Mouse (Mus musculus) midbrain, embryonic 16.5 days (tissue): ENCODE results near the gene Cltb. TPM values are rescaled to one million over a fixed set of nuclear protein-coding genes. Genes with fewer than 3 reads are reported as not detected.
A peak's percentile ranks its signal among the peaks of the same experiment; 100 is the strongest.

ENCODE experiments used
- ATAC-seq: fragments of 200-750 bp; cut with Nextera tagmentation; 2 replicates; pipeline ENCODE4 v1.8.0; 2017; ENCODE audit warnings: moderate TSS enrichment
- H3K27ac ChIP-seq: fragments of 300-500 bp; sonication (generic); 2 replicates; pipeline ENCODE4 v1.5.1; 2014; ENCODE audit warnings: mild to moderate bottlenecking, low read length, mixed read lengths
- H3K27me3 ChIP-seq: fragments of 300-500 bp; sonication (generic); 2 replicates; pipeline ENCODE4 v1.6.1; 2014; ENCODE audit warnings: low read depth, low read length, mixed read lengths; ENCODE audit not compliant: control insufficient read depth, insufficient read depth
- H3K36me3 ChIP-seq: fragments of 300-500 bp; sonication (generic); 2 replicates; pipeline ENCODE4 v1.6.1; 2014; ENCODE audit warnings: mild to moderate bottlenecking, low read length, moderate library complexity, mixed read lengths; ENCODE audit not compliant: control insufficient read depth, insufficient read depth
- H3K4me1 ChIP-seq: fragments of 300-500 bp; sonication (generic); 2 replicates; pipeline ENCODE4 v1.6.1; 2014; ENCODE audit warnings: mild to moderate bottlenecking, low read length, mixed read lengths; ENCODE audit not compliant: control insufficient read depth, insufficient read depth
- H3K4me2 ChIP-seq: fragments of 300-500 bp; sonication (generic); 2 replicates; pipeline ENCODE4 v1.6.1; 2014; ENCODE audit warnings: mild to moderate bottlenecking, low read length, mixed read lengths
- H3K4me3 ChIP-seq: fragments of 300-500 bp; sonication (generic); 2 replicates; pipeline ENCODE4 v1.5.1; 2014; ENCODE audit warnings: low read depth, mild to moderate bottlenecking, low read length, moderate library complexity, mixed read lengths
- H3K9ac ChIP-seq: fragments of 300-500 bp; sonication (generic); 2 replicates; pipeline ENCODE4 v1.6.1; 2014; ENCODE audit warnings: low read depth, low read length, mixed read lengths
- H3K9me3 ChIP-seq: fragments of 300-500 bp; sonication (generic); replicated peaks from 2 replicates; pipeline ENCODE4 v1.6.1; 2014; ENCODE audit warnings: mild to moderate bottlenecking, low read length, mixed read lengths; ENCODE audit not compliant: control insufficient read depth, poor library complexity, severe bottlenecking
- WGBS: fragments of 180-500 bp; shearing (Covaris S2); extraction: QIAGEN DNeasy Blood & Tissue Kit; methylation state at CpG from one replicate; pipeline ENCODE4 v1.1.7; 2014; 5-methylcytosine and 5-hydroxymethylcytosine counted together
- polyA plus RNA-seq: library from polyadenylated mRNA; unstranded; fragments of >200 nt; fragmentation: Nextera tagmentation; extraction: Ambion mirVana; gene quantifications from 2 replicates; pipeline ENCODE4 v1.2.1, GENCODE M21; 2015

Gene Cltb
- polyA plus RNA-seq, 1 experiment from 2014 or later = 232 TPM

- H3K36me3 ChIP-seq = peaks cover 13% of the 10 kb centered on the region
- no peak overlapping the region for H3K4me2 ChIP-seq
- no peak overlapping the region for H3K27ac ChIP-seq
- no peak for ATAC-seq
- peaks cover 8% of the 10 kb centered on the region for H3K4me1 ChIP-seq
- no peaks in the 10 kb centered on the region; the same call in 1 of the 2 replicates for H3K27me3 ChIP-seq
- H3K9ac ChIP-seq = no peak overlapping the region
- no peak overlapping the region for H3K4me3 ChIP-seq
- 23% methylated on average over 4 of the region's 4 CpGs for WGBS
- no peaks in the 10 kb centered on the region for H3K9me3 ChIP-seq
Measured at GRCm38 (mm10) chr13:54604221-54604620, 6.9 kb downstream of the Cltb start.

GRCm38 (mm10) chr13:54603501-54603900 is 7.6 kb downstream of the Cltb start:
- H3K27ac ChIP-seq = no peak overlapping the region
- peaks cover 16% of the 10 kb centered on the region for H3K36me3 ChIP-seq
- no peak overlapping the region for H3K9ac ChIP-seq
- H3K4me1 ChIP-seq = peaks cover under 1% of the 10 kb centered on the region
- no peak for ATAC-seq
- H3K9me3 ChIP-seq = no peaks in the 10 kb centered on the region
- H3K4me2 ChIP-seq = no peak overlapping the region
- H3K27me3 ChIP-seq = no peaks in the 10 kb centered on the region; the same call in 1 of the 2 replicates
- no peak overlapping the region for H3K4me3 ChIP-seq

GRCm38 (mm10) chr13:54602639-54603111 is 8.5 kb downstream of the Cltb start:
- no peak for ATAC-seq
- Histone ChIP-seq H3K4me2 (no peak overlapping the region), H3K27me3 (no peaks in the 10 kb centered on the region; the same call in 1 of the 2 replicates), H3K9me3 (no peaks in the 10 kb centered on the region), H3K27ac (no peak overlapping the region), H3K9ac (no peak overlapping the region), H3K4me3 (no peak overlapping the region), H3K4me1 (no peaks in the 10 kb centered on the region), H3K36me3 (peaks cover 16% of the 10 kb centered on the region)
- 58% methylated on average over 3 of the region's 3 CpGs for WGBS

- no peak overlapping the region for H3K27ac ChIP-seq
- H3K27me3 ChIP-seq = no peaks in the 10 kb centered on the region
- H3K4me1 ChIP-seq = no peaks in the 10 kb centered on the region
- no peak overlapping the region for H3K4me2 ChIP-seq
- 88% methylated on average over 12 of the region's 12 CpGs for WGBS
- H3K9ac ChIP-seq = no peak overlapping the region
- H3K36me3 ChIP-seq = peaks cover 15% of the 10 kb centered on the region
- ATAC-seq = no peak
- no peak overlapping the region for H3K4me3 ChIP-seq
- no peaks in the 10 kb centered on the region for H3K9me3 ChIP-seq
Measured at GRCm38 (mm10) chr13:54598622-54599143, 12.5 kb downstream of the Cltb start.

GRCm38 (mm10) chr13:54596870-54597269 is 14.3 kb downstream of the Cltb start:
- no peak overlapping the region for H3K9ac ChIP-seq
- H3K4me2 ChIP-seq = no peak overlapping the region
- H3K27me3 ChIP-seq = no peaks in the 10 kb centered on the region
- H3K36me3 ChIP-seq = peaks cover 15% of the 10 kb centered on the region
- ATAC-seq = no peak
- no peak overlapping the region for H3K27ac ChIP-seq
- H3K4me1 ChIP-seq = peaks cover 1% of the 10 kb centered on the region; the same call in 1 of the 2 replicates
- WGBS = 72% methylated on average over 5 of the region's 5 CpGs
- H3K9me3 ChIP-seq = no peaks in the 10 kb centered on the region
- H3K4me3 ChIP-seq = no peak overlapping the region

- no peak for ATAC-seq
- WGBS = 89% methylated on average over 8 of the region's 8 CpGs
- Histone ChIP-seq H3K9ac (no peak overlapping the region), H3K4me1 (peaks cover 8% of the 10 kb centered on the region), H3K9me3 (no peaks in the 10 kb centered on the region), H3K4me2 (no peak overlapping the region), H3K27me3 (no peaks in the 10 kb centered on the region), H3K27ac (no peak overlapping the region), H3K36me3 (peaks cover 15% of the 10 kb centered on the region), H3K4me3 (no peak overlapping the region)
Measured at GRCm38 (mm10) chr13:54596107-54596690, 14.9 kb downstream of the Cltb start.

- H3K4me1 ChIP-seq = peaks cover 19% of the 10 kb centered on the region
- no peaks in the 10 kb centered on the region for H3K9me3 ChIP-seq
- H3K27ac ChIP-seq = no peak overlapping the region
- 91% methylated on average over 11 of the region's 11 CpGs for WGBS
- no peak overlapping the region for H3K4me3 ChIP-seq
- no peak for ATAC-seq
- H3K36me3 ChIP-seq = peaks cover 9% of the 10 kb centered on the region
- H3K9ac ChIP-seq = no peak overlapping the region
- no peak overlapping the region for H3K4me2 ChIP-seq
- H3K27me3 ChIP-seq = no peaks in the 10 kb centered on the region
Measured at GRCm38 (mm10) chr13:54593617-54594016, 17.5 kb downstream of the Cltb start.

- Histone ChIP-seq H3K27me3 (no peaks in the 10 kb centered on the region), H3K36me3 (peaks cover 8% of the 10 kb centered on the region), H3K4me3 (no peak overlapping the region), H3K4me1 (peaks cover 22% of the 10 kb centered on the region), H3K27ac (no peak overlapping the region), H3K4me2 (0 out of 2 replicates have a peak overlapping the region, but pooled peaks have one; percentile 4), H3K9ac (no peak overlapping the region), H3K9me3 (no peaks in the 10 kb centered on the region)
- ATAC-seq = no peak
- 90% methylated on average over 8 of the region's 8 CpGs for WGBS
Measured at GRCm38 (mm10) chr13:54591776-54592356, 19.3 kb downstream of the Cltb start.
